Mouse (Mus musculus) 3T3-L1 (cell line): Measurements from ENCODE around the gene Zfp981.
"Not testable (repeated sequence)": the region's sequence is repeated elsewhere in the genome, so short reads cannot be mapped to it uniquely, and the experiment has no call there.

Experiments
- DNase-seq: peaks from one replicate; pipeline ENCODE4 v3.0.0-alpha.2; 2015; ENCODE audit warnings: low read depth, low spot score

Gene Zfp981

DNA sequence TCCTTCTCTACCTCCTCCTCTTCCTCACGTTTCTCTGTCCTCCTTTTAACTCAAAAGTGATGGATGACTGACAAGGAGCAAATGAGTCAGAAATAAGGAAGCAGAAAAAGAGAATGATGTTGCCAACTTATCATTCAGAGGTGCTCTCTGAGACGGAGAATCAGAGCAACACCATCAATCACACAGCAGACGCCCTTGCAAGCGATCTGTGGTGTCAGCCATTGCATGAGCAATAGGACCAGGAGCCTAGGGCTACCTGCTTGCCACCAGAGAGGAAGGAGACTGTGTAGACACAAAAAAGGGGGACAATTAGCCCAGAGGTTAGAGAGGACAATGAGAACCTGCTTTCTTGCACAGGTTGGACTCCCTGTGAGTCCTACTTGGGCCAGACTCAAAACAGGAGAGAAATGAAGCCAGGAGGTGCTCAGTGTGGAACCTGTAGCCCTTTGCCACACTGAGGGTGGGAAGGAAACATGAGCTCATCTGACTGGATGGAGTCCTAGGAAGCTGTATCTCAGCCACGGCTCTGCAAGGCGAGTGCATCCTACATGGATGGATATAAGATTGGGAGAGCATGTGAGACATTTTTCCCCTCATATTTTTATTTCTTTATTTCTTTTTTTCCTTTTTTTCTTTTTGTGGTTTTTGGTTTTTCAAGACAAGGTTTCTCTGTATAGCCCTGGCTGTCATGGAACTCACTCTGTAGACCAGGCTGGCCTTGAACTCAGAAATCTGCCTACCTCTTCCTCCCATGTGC, 16.5 kb upstream of the Zfp981 start:
- not testable (repeated sequence) for DNase-seq

DNA sequence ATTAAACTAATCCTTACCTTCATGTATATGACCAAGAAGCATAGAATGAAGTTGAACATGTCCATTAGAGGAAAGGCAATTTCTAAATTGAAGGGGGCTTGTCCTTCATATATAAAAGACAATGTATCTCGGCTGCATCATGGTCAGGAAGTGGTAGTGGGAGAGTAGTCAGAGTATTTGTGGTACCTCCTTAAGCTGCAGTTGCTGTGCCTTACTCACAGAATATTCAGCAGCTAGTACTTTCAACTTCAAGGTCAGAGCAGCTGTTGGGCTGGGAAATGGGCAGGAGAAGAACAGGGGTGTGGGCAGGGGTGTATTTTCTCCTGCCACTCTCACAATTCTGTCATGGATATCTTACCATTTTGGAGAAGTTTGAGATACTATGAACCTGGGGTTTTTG, 15.1 kb upstream of the Zfp981 start:
- DNase-seq = not testable (repeated sequence)

GRCm38 (mm10) chr4:146489196-146489595, 12.6 kb upstream of the Zfp981 start:
- not testable (repeated sequence) for DNase-seq

DNA sequence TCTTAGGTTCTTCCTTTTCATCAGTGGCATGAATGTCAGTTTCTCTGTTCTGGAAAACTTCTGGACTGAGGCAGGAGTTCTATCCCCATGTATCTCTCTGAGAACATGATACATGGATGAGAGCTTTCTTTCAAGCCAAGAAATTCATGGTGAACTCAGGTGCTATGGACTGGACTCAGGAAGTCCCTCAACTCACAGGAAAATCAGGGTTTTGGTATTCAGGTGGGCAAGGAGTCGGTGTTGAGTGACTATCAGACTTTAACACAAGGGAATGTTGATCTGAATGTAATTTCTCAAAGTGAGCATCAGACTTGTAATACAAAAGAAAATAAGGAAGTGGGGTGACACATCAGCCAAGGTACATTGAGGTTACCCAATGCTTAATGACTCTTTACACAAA, 9.8 kb upstream of the Zfp981 start:
- not testable (repeated sequence) for DNase-seq

- DNase-seq = no peak
Measured at GRCm38 (mm10) chr4:146492439-146492838, 9.4 kb upstream of the Zfp981 start.

DNA sequence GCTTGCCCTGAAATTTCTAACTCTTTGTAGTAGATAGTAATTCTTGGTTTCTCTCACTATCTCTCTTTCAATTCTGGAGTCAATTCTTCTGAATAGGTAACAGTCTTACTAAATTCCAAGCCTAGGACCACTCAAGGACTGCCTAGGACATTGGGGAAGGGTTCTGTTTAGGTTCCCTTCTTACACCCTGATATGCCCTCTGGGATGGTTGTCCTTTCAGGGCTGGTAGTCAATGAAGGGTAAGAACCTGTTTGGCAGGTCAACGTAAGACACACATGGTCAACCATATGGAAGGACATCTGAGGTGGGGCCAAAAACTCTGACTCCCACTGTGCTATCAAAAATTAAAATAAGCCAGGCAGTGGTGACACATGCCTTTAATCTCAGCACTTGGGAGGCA, 9.0 kb upstream of the Zfp981 start:
- no peak for DNase-seq

DNA sequence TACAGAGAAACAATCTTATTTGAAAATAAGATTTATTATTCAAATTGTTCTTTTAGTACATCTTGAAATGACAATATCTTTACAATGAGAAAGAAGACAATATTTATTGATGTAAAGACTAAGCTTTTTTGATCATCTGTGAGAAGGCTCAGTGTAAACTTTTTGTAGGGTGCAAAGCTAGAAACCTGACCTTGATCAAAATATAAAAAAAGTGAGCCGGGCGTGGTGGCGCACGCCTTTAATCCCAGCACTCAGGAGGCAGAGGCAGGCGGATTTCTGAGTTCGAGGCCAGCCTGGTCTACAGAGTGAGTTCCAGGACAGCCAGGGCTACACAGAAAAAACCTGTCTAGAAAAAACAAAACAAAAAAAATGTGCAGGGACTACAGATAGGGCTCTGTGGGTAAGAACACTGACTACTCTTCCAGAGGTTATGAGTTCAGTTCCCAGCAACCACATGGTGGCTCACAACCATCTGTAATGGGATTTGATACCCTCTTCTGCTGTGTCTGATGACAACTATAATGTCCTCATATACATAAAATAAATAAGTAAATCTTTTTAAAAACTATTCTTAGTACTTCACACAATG, 8.4 kb upstream of the Zfp981 start:
- not testable (repeated sequence) for DNase-seq

- no peak for DNase-seq
Measured at GRCm38 (mm10) chr4:146494980-146495379, 6.8 kb upstream of the Zfp981 start.

- not testable (repeated sequence) for DNase-seq
Measured at GRCm38 (mm10) chr4:146497695-146498275, 4.0 kb upstream of the Zfp981 start.

DNA sequence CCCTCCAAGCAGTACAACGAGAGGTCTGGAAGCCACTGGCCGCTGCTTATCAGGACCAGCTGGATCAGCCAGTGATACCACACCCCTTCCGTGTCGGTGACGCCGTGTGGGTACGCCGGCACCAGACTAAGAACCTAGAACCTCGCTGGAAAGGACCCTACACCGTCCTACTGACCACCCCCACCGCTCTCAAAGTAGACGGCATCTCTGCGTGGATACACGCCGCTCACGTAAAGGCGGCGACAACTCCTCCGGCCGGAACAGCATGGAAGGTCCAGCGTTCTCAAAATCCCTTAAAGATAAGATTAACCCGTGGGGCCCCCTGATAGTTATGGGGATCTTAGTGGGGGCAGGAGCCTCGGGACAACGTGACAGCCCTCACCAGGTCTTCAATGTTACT, 7.2 kb downstream of the Zfp981 start:
- not testable (repeated sequence) for DNase-seq

GRCm38 (mm10) chr4:146511871-146512270, 10.0 kb downstream of the Zfp981 start:
- DNase-seq = not testable (repeated sequence)

- no peak for DNase-seq
Measured at GRCm38 (mm10) chr4:146516474-146516873, 14.6 kb downstream of the Zfp981 start.

DNA sequence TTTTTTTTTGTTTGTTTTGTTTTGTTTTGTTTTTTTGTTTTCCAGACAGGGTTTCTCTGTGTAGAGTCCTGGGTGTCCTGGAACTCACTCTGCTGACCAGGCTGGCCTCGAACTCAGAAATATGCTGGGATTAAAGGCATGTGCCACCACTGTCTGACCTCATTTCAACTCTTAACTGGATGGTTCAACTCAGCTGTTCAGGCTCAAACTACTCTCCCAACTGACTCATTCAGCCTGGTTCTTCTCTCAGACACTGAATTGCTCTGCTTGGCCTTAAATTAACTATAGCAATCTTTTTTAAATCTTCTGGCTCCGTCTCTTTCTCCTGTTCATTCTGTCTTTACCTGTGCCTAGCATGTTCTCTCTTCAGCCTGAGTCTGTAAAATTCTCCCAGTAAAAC, 15.3 kb downstream of the Zfp981 start:
- not testable (repeated sequence) for DNase-seq

GRCm38 (mm10) chr4:146520723-146521122, 18.9 kb downstream of the Zfp981 start:
- no peak for DNase-seq

DNA sequence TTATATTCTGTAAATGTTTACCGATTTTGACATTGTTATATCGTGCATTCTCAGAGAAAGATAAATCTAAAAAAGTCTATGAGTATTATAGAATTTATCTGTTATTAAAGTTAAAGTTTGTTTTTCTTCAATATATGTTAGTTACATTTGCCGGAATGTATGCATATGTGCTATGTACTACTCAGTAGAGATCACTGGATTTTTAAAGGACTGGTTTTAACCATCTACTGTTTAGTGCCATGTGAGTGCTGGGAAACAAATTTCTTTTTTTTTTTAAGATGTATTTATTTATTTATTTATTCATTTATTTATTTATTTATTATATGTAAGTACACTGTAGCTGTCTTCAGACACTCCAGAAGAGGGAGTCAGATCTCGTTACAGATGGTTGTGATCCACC, 32.7 kb downstream of the Zfp981 start:
- DNase-seq = no peak

DNA sequence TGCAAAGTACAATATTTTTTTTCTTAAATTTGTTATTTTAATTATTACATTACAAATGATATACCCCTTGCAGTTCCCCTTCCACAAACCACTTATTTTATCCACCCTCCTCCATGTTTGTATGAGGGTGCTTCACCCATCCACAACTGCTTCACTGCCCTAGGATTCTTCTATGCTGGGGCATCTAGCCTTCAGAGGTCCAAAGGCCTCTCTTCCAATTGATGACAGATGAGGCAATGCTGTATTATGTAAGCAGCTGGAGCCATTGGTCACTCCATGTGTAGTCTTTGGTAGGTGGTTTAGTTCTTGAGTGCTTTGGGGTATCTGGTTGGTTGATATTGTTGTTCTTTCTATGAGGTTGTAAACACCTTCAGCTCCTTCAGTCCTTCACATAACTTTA, 34.1 kb downstream of the Zfp981 start:
- DNase-seq = no peak

DNA sequence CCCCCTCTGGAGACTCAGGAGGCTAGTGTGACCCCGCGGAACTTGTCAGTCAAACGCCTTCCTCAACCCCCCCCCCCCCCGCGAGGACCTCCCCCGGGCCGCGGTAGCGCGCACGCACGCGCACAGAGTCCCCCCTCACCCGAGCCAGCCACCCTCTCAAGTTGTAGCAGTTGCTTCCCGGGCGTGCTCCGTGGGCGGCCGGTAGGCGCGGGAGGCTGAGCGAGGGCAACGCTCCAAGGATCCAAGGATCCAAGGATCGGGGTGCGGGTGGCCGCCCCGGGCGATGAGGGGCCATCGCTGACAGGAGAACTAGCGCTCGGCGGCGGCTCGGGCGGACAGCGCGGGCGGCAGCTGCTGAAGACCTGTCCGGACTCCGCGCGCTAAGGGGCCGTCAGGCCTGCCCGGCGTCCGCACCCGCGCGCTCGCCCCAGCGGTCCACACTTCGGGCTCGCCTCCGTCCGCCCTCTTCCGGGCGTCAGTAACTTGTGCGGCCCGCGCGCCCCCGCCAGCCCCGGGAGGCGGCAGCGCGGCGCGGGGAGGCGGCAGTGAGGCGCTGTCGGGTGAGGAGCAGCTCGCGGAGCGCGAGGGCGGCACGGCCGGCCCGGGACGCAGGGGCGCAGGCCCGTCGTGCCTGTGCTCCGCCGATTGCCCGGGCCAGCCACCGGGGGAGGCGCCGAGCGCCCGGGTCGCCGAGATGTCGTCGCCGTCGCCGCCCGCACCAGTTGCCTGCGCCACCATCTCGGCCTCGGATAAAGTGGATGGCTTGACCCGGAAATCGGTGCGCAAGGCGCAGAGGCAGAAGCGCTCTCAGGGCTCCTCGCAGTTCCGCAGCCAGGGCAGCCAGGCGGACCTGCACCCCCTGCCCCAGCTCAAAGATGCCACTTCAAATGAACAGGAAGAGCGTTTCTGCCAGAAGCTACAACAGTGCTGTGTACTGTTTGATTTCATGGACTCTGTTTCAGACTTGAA, 78.4 kb downstream of the Zfp981 start:
- not testable (repeated sequence) for DNase-seq
